Mouse (Mus musculus) B cell, adult (primary cell): ENCODE results near the gene 1700013H16Rik. TPM values are rescaled to one million over a fixed set of nuclear protein-coding genes. Genes with fewer than 3 reads are reported as not detected.

Source experiments
- total RNA-seq: library from RNA; stranded (reverse); gene quantifications from 4 replicates; pipeline ENCODE4 v1.2.4, GENCODE M21; 2023; ENCODE audit not compliant: inconsistent age

The 1700013H16Rik gene
- total RNA-seq: not detected in 4 replicates

DNA sequence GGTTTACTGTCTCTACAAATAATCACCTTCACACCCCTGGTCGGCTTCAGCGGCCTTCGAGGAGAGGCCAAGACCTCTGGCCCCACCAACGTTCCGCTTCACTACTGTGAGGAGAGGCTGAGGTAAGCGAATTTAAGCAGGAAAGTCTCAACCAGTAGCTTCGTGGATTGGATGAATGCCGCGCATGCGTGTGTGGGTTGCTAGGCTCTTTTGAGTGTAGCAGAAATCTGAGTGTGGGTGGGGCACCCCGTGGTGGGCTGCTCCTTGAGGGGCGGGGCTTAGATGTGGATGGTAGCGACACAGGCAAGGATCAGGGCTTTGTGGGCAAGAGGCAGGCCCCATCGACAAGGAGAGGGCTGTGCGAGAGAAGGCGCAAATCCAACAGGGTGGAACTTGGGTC is at the start of gene 1700013H16Rik:
1700013H16Rik (minus strand) TSS at position 96 of the 400 bp plus-strand sequence.

DNA sequence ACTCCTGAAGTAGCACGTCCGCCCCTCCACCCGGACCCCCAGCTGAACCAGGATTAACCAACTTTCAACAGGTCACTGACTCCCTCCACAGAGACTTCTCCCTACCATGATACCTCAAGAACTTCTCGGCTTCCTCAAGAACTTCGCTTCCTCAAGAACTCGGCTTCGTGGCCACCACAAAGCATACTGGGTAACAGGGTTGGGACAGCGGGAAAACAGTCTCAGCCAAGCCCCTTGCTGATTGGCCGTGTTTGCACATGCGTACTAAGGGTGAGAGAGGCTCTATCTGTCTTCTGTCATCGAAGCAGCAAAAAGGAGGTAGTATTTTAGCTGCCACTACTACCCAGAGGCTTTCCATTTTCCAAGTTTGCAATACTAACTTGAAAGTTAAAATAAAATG is 39.9 kb upstream of the 1700013H16Rik start, which contains the start of gene Xlr:
Xlr (minus strand) TSS at position 188 of the 400 bp plus-strand sequence.

DNA sequence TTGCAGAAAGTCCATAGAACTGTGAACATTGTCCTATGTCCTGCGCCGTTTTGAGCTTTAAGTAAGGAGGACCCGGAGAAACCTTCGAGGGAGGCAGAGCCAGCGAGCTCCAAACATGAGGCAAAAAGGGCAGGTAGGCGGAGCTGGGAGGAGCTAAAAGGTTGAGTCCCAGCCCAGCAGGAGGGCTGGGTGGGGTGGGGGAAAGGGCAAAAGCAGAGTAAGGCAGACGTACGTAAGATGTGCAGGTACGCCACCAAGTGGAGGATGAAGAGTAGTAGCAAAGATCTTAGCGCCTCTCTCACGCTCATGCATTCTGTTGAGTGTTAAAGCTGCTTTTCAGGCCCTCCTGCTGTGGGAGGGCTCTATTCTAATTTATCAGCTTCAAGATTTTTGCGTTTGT is 18.6 kb upstream of the 1700013H16Rik start, which contains the start of gene Zfp36l3:
Zfp36l3 (minus strand) TSS at position 119 of the 400 bp plus-strand sequence.

DNA sequence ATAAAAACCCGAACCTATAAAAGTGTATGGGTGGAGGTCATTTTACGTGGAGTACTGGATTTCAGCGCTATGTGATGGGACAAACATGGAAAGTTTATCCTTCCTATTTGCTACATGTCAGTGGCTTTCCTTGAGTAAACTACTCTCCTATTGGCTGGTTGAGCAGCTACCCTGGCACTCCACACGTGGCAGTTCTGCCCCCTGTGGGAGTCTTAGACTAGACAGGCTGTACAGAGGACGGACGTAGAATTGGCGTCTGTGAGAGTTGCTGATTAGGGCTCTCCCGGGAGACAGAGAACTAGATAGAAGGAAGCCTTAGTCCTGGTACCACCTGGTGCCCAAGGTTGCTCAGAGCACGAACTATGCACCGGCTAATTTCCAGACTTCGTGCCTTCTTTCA is 33.0 kb downstream of the 1700013H16Rik start, which contains the start of gene 4930502E18Rik:
4930502E18Rik (plus strand) TSS at position 231 of the 400 bp plus-strand sequence.

Other genes starting within 250 kb of the 1700013H16Rik start
- gene Rtl8c, start 149.8 kb downstream of the 1700013H16Rik start, total RNA-seq: 4.3 to 9.6 TPM (median 7.8 TPM) in 4 replicates
- not detected in 4 replicates for gene Gm14597, start 148.9 kb downstream of the 1700013H16Rik start, total RNA-seq
- gene Rtl8a, start 114.1 kb downstream of the 1700013H16Rik start, total RNA-seq: 20.9 to 24.3 TPM (median 23.0 TPM) in 4 replicates
- gene Rtl8b, start 87.4 kb downstream of the 1700013H16Rik start, total RNA-seq: 9.4 to 18.3 TPM (median 14.8 TPM) in 4 replicates
- gene 4930502E18Rik, start 33.0 kb downstream of the 1700013H16Rik start, total RNA-seq: not detected in 4 replicates
- not detected in 4 replicates for gene Zfp36l3, start 18.6 kb upstream of the 1700013H16Rik start, total RNA-seq
- 0.51 to 1.1 TPM (median 0.82 TPM) in 4 replicates for gene Xlr, start 39.9 kb upstream of the 1700013H16Rik start, total RNA-seq